Mouse (Mus musculus): ENCODE results near the gene Kcnj6.

- TF ChIP-seq MAFK (IDR thresholded peaks at IDR 0.05; ENCODE audit: insufficient read depth, low read depth, low read length) (no peak), ZC3H11A (IDR thresholded peaks at IDR 0.05; ENCODE audit: borderline replicate concordance, low read depth, low read length) (no peak), ZNF384 (IDR thresholded peaks at IDR 0.05; ENCODE audit: low read depth, low read length) (no peak), HCFC1 (IDR thresholded peaks at IDR 0.05; ENCODE audit: borderline replicate concordance, insufficient read depth, low read length) (no peak), CHD2 (IDR thresholded peaks at IDR 0.05; ENCODE audit: low read depth, low read length) (no peak)
These were observed 213.8 kb downstream of the Kcnj6 start for GRCm38 (mm10) chr16:94783696-94784095.

Measured in ES-E14 (cell line).